Mouse (Mus musculus): ENCODE measurements around the gene Epb41l2. TPM values are rescaled to one million over a fixed set of nuclear protein-coding genes. Genes with fewer than 3 reads are reported as not detected.

Gene Epb41l2
- polyA plus RNA-seq, 1 experiment, result 44.5 TPM

DNA sequence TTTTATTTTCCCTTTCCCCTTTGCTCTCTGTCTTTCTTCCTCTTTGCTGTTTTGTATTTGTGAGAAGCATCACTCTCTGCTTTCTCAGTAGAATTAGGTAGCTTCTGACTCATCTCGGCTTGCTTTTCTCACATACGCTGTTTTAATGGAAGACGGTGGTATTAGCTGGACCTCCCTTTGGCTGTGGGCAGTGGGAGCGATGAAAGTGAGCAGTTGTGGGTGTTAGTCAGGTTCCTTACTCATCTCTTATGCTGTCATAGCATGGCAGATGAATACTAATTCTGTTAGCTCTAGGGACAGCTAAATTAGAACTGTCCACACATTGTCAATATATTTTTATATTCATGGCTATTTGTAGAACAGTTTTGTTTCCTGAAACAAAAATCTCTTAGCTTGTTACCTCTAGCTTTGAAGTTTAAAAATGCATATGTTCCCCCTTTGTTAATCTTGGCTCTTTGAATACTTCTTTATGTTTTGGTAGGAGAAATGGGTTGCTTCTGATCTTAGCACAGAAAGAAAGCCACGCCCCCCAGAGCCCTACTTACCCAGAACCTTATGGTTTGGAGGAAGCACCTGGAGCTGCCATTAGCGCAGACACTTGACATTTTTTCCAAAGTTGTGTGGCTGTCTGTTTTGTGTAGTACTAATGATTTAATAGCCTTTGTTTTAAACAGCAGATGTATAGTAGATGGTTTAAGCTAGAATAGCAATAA, 78.1 kb downstream of the Epb41l2 start:
- DNase-seq (ENCODE audit: low read depth in 1 of 2, low spot score in 2 of 2), result peak in 1 of 2 experiments; percentile 33
- TF ChIP-seq CTCF (IDR thresholded peaks at IDR 0.05; ENCODE audit: extremely low read depth, insufficient read depth, insufficient read length, insufficient replicate concordance) (no peak), POLR2A (IDR thresholded peaks at IDR 0.05; ENCODE audit: low read depth, low read length) (no peak)
- Histone ChIP-seq H3K4me1 (ENCODE audit: control insufficient read depth, insufficient read depth, insufficient read length) (peaks cover 14% of the 10 kb centered on the region), H3K4me3 (ENCODE audit: extremely low read depth, insufficient read depth, insufficient read length) (no peak overlapping the region), H3K27me3 (ENCODE audit: control insufficient read depth, insufficient read depth, low read length) (no peaks in the 10 kb centered on the region), H3K36me3 (ENCODE audit: control insufficient read depth, insufficient read depth, low read length) (no peaks in the 10 kb centered on the region), H3K27ac (ENCODE audit: insufficient read depth, low read length) (no peak overlapping the region)
- 69% methylated on average over 6 of the region's 6 CpGs for WGBS

DNA sequence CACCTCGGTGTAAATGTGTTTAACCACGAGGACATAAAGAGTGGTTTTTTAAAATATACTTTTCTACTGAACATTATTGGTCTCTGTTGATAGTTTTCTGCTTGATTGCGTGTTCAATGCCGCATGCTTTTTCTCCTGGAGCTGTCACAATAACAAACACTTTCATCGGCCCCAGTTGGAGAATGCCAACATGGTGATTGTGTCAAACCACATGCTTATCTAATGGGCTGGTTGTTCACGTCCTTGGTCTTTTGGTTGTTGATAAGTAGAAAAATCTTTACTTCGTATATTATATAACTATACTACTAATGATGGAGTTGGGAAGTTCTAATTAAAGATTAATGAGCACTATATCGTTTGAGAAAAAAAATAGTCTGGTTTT, 78.7 kb downstream of the Epb41l2 start:
- DNase-seq (ENCODE audit: low read depth in 1 of 2, low spot score in 2 of 2), result no peak
- Histone ChIP-seq H3K27ac (ENCODE audit: insufficient read depth, low read length) (no peak overlapping the region), H3K4me1 (ENCODE audit: control insufficient read depth, insufficient read depth, insufficient read length) (peaks cover 14% of the 10 kb centered on the region), H3K27me3 (ENCODE audit: control insufficient read depth, insufficient read depth, low read length) (no peaks in the 10 kb centered on the region), H3K4me3 (ENCODE audit: extremely low read depth, insufficient read depth, insufficient read length) (no peak overlapping the region), H3K36me3 (ENCODE audit: control insufficient read depth, insufficient read depth, low read length) (no peaks in the 10 kb centered on the region)
- 67% methylated on average over 8 of the region's 8 CpGs for WGBS
- TF ChIP-seq CTCF (IDR thresholded peaks at IDR 0.05; ENCODE audit: extremely low read depth, insufficient read depth, insufficient read length, insufficient replicate concordance), result no peak
- TF ChIP-seq POLR2A (IDR thresholded peaks at IDR 0.05; ENCODE audit: low read depth, low read length), result no peak

DNA sequence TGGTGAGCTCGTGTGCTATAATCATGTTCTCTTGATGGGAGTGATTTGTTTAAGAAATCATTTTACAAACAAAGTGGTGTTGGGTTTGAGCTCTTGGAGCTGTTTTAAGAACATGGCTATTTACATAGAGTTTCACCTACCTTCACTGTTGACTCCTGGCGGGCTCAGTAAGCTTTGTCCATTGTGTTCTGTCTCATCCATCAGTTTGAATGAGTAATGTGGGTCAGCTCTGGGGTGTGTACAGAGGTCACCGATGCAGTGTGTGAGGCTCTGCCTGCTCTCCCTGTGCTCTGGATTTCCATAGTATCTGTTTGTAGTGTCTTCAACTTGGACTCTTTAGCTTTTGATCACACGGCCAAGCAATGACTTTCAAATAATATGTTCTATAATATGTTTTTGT, 79.6 kb downstream of the Epb41l2 start:
- Histone ChIP-seq H3K4me3 (ENCODE audit: extremely low read depth, insufficient read depth, insufficient read length) (no peak overlapping the region), H3K27ac (ENCODE audit: insufficient read depth, low read length) (no peak overlapping the region), H3K27me3 (ENCODE audit: control insufficient read depth, insufficient read depth, low read length) (no peaks in the 10 kb centered on the region), H3K4me1 (ENCODE audit: control insufficient read depth, insufficient read depth, insufficient read length) (peaks cover 18% of the 10 kb centered on the region), H3K36me3 (ENCODE audit: control insufficient read depth, insufficient read depth, low read length) (peaks cover 1% of the 10 kb centered on the region; the same call in 1 of the 2 replicates)
- TF ChIP-seq CTCF (IDR thresholded peaks at IDR 0.05; ENCODE audit: extremely low read depth, insufficient read depth, insufficient read length, insufficient replicate concordance), result no peak
- TF ChIP-seq POLR2A (IDR thresholded peaks at IDR 0.05; ENCODE audit: low read depth, low read length), result no peak
- 86% methylated on average over 4 of the region's 4 CpGs for WGBS
- DNase-seq (ENCODE audit: low read depth in 1 of 2, low spot score in 2 of 2), result no peak

DNA sequence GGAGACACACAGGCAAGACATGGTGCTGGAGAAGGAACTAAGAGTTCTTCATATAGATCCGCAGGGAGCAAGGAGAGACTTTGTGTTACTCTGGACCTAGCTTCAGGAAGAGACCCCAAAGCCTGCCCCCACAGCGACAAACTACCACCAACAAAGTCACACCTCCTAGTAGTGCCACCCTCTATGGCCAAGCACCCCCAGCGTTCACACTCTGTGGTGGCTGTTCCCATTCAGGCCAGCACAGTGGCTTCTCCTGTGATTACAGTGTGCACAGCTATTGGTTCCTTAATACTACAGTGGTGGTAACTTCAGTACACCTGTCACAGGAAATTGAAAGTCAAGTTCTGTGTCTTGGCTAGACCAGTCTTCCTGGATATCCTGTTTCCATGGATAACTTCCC, 80.3 kb downstream of the Epb41l2 start:
- no peak overlapping the region for H3K27ac ChIP-seq (ENCODE audit: insufficient read depth, low read length)
- no peaks in the 10 kb centered on the region for H3K27me3 ChIP-seq (ENCODE audit: control insufficient read depth, insufficient read depth, low read length)
- H3K4me1 ChIP-seq (ENCODE audit: control insufficient read depth, insufficient read depth, insufficient read length), result peaks cover 14% of the 10 kb centered on the region
- no peak for TF ChIP-seq CTCF (IDR thresholded peaks at IDR 0.05; ENCODE audit: extremely low read depth, insufficient read depth, insufficient read length, insufficient replicate concordance)
- TF ChIP-seq POLR2A (IDR thresholded peaks at IDR 0.05; ENCODE audit: low read depth, low read length), result no peak
- no peak for DNase-seq (ENCODE audit: low read depth in 1 of 2, low spot score in 2 of 2)
- H3K4me3 ChIP-seq (ENCODE audit: extremely low read depth, insufficient read depth, insufficient read length), result no peak overlapping the region
- WGBS, result 91% methylated on average over 3 of the region's 3 CpGs
- peaks cover 3% of the 10 kb centered on the region; the same call in 1 of the 2 replicates for H3K36me3 ChIP-seq (ENCODE audit: control insufficient read depth, insufficient read depth, low read length)

DNA sequence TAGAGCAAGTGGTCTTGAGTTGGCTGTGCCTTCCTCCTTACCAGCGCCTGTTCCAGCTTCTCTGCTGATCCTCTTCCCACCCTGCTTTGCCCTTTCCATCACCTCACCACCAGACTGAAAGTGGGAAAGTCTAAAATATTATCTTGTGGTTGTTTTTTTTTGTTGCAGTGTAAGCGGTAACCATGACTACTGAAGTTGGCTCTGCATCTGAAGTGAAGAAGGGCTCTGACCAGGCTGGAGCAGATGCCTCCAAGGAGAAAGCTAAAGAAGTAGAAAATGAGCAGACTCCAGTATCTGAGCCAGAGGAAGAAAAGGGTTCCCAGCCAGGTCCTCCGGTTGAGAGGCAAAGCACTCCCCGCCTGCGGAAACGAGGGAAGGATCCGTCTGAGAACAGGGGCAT, 81.8 kb downstream of the Epb41l2 start:
- no peaks in the 10 kb centered on the region for H3K27me3 ChIP-seq (ENCODE audit: control insufficient read depth, insufficient read depth, low read length)
- peaks cover 12% of the 10 kb centered on the region for H3K4me1 ChIP-seq (ENCODE audit: control insufficient read depth, insufficient read depth, insufficient read length)
- TF ChIP-seq CTCF (IDR thresholded peaks at IDR 0.05; ENCODE audit: extremely low read depth, insufficient read depth, insufficient read length, insufficient replicate concordance), result no peak
- TF ChIP-seq POLR2A (IDR thresholded peaks at IDR 0.05; ENCODE audit: low read depth, low read length), result no peak
- H3K27ac ChIP-seq (ENCODE audit: insufficient read depth, low read length), result no peak overlapping the region
- DNase-seq (ENCODE audit: low read depth in 1 of 2, low spot score in 2 of 2), result no peak
- 94% methylated on average over 7 of the region's 7 CpGs for WGBS
- peaks cover 3% of the 10 kb centered on the region; the same call in 1 of the 2 replicates for H3K36me3 ChIP-seq (ENCODE audit: control insufficient read depth, insufficient read depth, low read length)
- H3K4me3 ChIP-seq (ENCODE audit: extremely low read depth, insufficient read depth, insufficient read length), result no peak overlapping the region

DNA sequence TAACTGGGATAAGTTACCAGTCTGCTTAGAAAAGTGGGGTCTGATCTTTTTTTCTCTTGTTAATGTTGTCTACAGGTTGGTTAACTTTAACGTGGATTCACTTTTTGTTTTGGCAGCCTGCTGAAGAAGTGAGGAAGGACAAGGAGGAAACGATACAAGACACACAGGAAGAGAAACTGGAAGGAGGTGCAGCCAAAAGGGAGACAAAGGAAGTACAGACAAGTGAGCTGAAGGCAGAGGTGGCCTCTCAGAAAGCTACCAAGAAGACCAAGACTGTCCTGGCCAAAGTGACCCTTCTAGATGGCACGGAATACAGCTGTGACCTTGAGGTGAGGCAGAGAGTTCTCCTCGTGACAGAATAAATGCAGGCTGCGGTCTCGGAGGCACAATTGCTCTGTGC, 84.0 kb downstream of the Epb41l2 start:
- Histone ChIP-seq H3K4me1 (ENCODE audit: control insufficient read depth, insufficient read depth, insufficient read length) (peaks cover 10% of the 10 kb centered on the region; the same call in 1 of the 2 replicates), H3K27me3 (ENCODE audit: control insufficient read depth, insufficient read depth, low read length) (no peaks in the 10 kb centered on the region), H3K27ac (ENCODE audit: insufficient read depth, low read length) (peak overlapping the region; percentile 2), H3K4me3 (ENCODE audit: extremely low read depth, insufficient read depth, insufficient read length) (no peak overlapping the region), H3K36me3 (ENCODE audit: control insufficient read depth, insufficient read depth, low read length) (peaks cover 3% of the 10 kb centered on the region; the same call in 1 of the 2 replicates)
- DNase-seq (ENCODE audit: low read depth in 1 of 2, low spot score in 2 of 2), result peak in 1 of 2 experiments; percentile 29
- WGBS, result 65% methylated on average over 6 of the region's 6 CpGs
- TF ChIP-seq POLR2A (IDR thresholded peaks at IDR 0.05; ENCODE audit: low read depth, low read length), result no peak

DNA sequence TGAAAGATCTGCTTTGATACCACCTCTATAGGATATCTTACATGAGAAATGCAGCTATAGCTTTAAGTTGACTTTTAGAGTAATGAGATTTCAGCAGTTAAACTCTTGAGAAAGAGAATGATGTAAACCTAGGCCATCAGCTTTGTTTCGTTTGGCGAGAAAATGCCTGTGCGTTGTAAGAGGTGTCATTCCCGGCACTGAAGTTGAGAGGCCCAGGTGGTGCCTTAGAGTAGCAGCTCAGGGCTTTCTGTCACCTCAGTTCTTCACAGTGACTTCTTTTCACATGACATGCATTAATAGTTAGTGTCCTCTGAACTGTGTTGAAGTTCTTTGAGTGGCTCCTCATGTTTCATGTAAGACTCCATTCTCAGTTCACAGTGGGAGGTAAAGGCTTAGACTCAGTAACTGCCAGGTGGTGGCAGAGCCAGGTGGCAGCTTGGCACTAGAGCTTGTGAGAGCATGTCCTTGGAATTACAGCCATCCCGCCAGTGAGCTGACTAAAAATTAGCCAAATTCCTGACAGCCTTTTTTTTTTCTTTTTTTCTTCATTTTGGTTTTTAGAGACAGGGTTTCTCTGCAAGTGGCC, 84.7 kb downstream of the Epb41l2 start:
- 81% methylated on average over 5 of the region's 5 CpGs for WGBS
- Histone ChIP-seq H3K4me3 (ENCODE audit: extremely low read depth, insufficient read depth, insufficient read length) (no peak overlapping the region), H3K4me1 (ENCODE audit: control insufficient read depth, insufficient read depth, insufficient read length) (peaks cover 11% of the 10 kb centered on the region; the same call in 1 of the 2 replicates), H3K27me3 (ENCODE audit: control insufficient read depth, insufficient read depth, low read length) (no peaks in the 10 kb centered on the region), H3K27ac (ENCODE audit: insufficient read depth, low read length) (peak overlapping the region; percentile 2; the same call in 1 of the 2 replicates), H3K36me3 (ENCODE audit: control insufficient read depth, insufficient read depth, low read length) (peaks cover 3% of the 10 kb centered on the region; the same call in 1 of the 2 replicates)
- no peak for DNase-seq (ENCODE audit: low read depth in 1 of 2, low spot score in 2 of 2)
- TF ChIP-seq POLR2A (IDR thresholded peaks at IDR 0.05; ENCODE audit: low read depth, low read length), result no peak
- no peak for TF ChIP-seq CTCF (IDR thresholded peaks at IDR 0.05; ENCODE audit: extremely low read depth, insufficient read depth, insufficient read length, insufficient replicate concordance)

All from spleen, adult 2 months (tissue).